Mouse (Mus musculus) megakaryocyte, embryonic 14.5 days (primary cell): ENCODE results near the gene Lrmda.

Experiments
- FLI1 ChIP-seq: IDR thresholded peaks from 2 replicates; pipeline ENCODE4 v1.6.1; 2012; ENCODE audit warnings: low read length, inconsistent platforms, mixed read lengths
- GATA1 ChIP-seq: IDR thresholded peaks from 3 replicates; pipeline ENCODE4 v1.6.1; 2012; ENCODE audit warnings: mixed read lengths, low read length, inconsistent platforms, borderline replicate concordance

GRCm38 (mm10) chr14:21989291-21989913 lies 30.1 kb upstream of the Lrmda start, which contains the start of gene Zfp503:
- TF ChIP-seq GATA1 (no peak), FLI1 (no peak)
